Mouse (Mus musculus) induced T-regulatory cell, adult 2 months (primary cell): Measurements from ENCODE around the gene Cyth4.

Experiments
- DNase-seq: peaks from one replicate; pipeline ENCODE4 v3.0.0-alpha.2; 2012; ENCODE audit warnings: low read depth

Cyth4 gene

DNA sequence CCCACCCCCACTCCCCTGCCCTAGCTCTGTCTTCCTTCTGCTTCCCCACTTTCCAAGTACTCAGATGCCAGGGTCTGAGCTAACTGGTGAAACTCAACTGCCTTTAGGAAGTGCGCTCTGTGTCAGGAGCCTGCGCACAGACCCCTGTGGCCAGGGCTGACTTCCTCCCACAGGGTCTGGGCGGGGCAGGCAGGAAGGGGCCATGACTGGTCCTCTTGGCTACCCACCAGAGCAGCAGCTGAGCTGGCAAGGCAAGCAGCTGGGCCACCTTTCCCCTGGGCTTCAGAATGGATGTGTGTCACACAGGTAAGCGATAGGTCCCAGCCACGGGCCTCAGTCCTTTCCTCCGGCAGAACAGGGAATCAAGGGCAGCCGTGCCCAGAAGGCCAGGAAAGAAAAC, at the start of gene Cyth4:
Cyth4 (plus strand) TSS at position 134 of the 400 bp plus-strand sequence.
- peak; percentile 88 for DNase-seq

DNA sequence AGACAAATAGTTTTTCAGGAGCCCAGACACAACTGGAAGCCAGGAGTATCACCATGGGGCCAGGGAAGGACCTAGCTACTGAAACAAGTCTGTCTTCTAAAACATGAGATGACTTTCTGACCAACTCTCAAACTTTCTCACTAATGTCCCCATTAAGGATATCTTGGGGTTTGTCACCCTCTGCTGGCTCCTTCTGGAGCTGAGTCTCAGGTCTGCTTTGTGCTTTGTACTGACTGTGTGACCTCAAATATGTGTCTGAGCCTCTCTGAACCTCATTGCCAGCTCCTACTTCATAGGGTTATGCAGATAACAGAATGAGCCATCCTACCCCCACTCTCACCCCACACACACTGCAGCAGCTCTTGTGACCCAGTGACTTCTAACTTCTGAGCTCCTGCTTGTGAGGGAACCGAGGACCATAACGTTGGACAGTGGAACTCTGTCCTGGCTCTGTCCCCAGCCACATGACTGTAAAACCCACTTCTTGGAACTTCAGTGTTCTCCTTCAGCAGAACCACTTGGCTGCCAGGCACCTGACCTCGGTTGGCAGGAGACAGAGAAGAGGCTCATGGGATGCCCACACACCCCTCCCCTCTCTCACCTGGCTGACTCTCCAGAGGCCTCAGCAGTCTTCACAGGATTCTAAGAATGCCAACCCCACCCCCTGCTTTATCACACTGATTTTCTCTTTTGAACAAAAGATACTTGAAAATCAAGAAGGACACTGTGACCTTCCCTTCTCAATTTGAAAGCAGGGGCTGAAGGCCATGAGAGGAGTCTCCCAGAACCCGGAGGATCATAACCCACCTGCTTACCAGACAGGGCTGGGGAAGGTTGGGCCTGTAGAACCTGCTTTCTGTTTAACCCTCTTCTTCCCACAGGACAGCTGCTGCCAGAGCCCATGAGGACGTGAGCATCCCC, 49.2 kb upstream of the Cyth4 start:
- DNase-seq = peak; percentile 88

DNA sequence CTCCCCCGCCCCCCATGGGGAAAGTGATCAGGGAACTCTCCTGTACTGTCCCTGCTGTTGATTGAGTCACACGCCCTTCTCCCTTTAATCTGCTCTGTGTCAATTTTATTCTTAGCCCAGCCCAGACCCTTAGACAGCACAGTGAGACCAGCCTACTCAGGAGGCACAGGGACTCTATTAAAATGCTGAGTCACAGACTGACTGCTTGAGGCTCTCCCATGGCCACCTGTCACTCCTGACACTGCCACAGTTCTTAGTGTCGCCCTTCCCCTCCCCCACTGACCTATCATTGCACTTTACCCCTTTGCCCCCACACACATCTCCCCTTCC, 48.5 kb upstream of the Cyth4 start:
- DNase-seq = no peak

DNA sequence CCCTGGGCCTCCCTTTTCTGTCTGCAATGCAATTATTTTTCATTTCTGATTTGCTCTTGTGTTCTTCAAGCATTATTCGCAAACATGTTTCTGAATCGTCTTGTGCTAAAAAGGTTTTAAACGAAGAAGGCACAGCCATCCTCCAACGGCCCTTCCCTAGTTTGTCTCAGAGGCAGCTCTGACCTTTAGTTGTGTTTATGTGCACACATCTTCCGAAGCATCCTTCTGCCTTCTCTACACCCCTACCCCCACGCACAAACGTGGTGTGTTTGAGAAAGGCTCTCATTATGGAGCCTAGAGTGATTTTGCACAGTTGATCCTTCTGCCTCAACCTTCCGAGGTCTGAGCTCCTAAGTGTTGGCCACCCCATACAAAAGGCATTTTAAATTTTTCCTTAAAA, 48.1 kb upstream of the Cyth4 start:
- no peak for DNase-seq

DNA sequence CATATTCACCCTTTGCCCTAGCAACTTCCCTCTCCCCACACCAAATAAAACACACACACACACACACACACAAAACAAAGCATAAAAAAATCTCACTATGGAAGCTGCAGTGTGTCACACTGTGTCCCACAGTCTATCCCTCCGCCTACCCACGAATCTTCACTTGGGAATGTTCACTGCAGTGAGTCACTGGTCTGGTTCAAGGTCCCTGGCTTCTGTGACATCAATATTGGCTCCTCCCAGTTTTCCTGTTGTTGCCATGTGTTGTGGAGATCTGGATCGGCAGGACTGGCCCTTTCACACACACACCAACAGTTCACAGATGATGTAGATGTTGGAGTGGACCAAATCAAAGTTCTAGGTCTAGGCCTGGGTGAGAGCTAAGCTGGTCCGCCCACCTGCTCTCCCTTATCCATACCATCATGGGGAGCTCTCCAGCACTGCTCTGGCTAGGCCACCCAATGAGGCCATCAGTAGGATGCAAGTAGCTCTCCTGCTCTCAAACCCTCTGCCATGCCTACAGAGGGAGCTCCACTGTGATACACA, 47.6 kb upstream of the Cyth4 start:
- no peak for DNase-seq

DNA sequence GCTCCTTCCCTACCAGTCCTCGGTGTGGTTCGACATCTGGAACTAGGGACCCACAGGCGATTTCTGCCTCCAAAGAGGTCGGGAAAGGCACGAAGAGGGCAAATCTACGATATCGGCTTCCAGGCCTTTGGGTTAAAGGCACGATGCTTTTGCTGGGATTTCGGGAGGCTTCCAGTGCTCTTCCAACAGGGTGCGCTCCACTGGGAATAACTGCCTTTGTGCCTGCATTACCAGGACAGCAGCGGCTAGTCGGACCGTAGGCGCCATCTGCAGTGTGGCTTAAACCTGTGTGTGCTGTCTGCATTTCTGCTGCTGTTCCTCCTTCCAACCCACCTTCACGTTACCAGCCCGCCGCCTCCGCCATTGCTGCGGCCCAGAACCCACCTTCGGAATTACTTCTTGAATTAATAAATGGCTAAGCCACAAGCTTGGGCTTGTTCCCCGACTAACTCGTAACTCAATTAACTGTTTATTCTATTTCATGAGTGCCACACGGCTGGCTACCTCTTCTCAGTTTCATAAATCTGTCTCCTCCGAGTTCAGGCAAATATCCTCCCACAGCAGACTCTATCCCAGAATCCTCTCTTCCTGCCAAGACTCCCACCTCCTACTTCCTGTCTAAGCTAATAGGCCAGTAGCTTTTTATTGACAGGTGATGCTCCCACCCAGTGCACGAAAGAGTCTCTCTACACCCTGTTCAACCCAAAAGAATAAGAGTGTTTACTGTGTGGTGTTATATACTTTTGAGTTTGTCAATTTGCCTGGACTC, 42.1 kb upstream of the Cyth4 start:
- DNase-seq = no peak

DNA sequence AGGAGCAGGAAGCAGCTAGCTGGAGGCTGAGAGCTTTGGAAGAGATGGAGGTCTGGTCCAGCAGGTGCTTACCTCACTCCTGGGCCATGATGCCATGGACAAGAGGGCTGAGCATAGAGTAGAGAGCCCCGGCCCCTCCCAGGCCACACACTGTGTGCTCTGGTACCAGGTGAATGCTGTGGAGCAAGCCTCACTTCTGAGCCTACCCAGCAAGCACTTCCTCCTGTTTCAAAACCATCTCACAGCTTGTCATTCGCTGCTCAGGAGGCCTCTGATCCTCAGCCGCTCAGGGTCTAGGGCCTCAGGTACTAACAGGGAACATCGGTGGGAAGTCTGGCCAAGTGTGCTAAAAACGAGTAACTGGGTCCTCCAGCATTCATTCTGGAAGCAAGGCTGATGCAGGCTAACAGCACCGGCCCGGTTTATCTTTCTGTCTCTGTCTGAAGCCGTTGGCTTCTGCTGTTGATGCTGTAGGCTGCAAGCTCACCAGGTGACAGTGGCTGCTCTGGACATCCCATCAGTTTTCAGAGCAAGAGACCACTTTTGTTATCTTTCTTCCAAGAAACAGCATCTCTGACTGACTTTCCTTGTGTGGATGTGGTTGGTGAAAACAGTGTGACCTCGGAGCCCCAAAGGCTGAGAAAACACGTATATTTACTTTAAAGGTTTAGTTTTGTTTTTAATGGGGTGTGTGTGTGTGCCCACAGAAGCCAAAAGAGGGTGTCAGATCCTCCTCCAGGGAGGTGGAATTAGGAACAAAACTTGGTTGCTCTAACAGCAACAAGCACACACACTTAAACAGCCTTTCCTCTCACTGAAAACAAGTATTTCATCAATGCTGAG, 38.9 kb upstream of the Cyth4 start:
- peak; percentile 75 for DNase-seq

DNA sequence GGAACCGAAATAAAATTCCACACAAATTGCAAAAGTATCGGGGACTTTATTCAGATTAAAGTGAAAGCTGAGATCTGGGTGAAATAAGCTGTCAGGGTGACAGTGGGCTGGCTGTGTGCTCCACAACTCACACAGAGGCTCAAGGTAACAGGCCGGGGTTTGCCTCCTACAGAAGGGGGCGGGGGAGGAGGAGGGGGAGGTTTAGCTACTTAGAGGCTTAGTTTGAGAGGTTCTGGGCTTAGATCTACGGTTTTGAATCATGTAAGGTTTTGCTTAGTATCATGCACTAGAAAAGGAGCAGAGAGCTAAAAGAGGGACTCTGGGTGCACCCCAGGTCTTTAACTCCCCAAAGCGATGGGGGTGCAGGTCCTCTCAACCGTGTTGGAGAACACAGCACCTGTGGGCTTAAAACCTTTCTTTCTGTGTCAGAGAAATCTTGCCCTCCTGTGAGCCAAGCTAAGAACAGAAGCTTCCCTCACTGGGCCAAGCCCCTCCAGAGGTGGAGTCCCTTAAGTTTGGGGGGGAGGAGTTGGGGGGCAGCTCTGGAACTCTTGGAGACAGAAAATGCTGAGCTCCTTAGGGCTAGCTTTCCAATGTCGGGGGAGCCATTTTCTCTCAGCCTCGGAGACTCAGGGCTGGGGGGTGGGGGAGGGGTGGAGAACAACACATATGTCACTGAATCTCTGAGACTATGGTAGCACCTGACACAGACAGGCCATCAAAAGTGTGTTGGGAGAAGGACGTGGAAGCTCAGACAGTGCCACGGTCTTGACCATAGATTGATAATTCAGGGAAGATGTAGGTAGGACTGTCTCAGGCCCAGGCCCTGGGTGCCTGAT, 37.5 kb upstream of the Cyth4 start:
- peak; percentile 82 for DNase-seq

DNA sequence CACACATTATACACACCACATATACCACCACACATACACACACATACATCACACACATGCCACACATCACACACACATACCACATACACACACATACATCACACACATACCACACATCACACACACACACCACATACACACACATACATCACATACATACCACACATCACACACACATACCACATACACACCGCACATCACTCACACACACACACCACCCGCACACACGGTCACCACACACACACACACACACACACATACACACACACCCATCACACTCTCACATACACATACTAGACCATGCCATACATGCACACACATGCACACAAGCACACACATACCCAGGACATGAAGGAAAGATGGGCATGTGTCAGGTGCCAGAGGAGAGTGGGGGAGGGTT, 33.5 kb upstream of the Cyth4 start:
- no peak for DNase-seq

DNA sequence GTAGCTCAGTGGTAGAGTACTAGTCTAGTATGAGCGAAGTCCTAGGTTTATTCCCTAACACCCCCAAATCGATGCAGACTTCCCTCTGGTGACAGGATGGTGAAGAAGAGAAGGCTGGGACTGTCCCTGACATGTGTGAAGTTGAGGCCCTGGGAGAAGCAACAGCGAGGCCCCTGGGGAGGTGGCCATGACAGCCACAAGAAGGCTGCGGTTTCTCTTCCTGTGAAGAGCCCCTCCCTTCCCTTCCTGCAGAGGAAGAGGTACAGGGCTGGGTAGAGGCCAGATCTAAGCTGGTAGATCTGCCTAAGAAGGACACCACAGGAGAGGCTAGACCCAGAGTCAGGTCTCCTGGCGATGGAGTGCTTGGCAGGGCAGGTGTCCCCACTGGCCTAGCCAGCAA, 32.9 kb upstream of the Cyth4 start:
- peak; percentile 90 for DNase-seq

DNA sequence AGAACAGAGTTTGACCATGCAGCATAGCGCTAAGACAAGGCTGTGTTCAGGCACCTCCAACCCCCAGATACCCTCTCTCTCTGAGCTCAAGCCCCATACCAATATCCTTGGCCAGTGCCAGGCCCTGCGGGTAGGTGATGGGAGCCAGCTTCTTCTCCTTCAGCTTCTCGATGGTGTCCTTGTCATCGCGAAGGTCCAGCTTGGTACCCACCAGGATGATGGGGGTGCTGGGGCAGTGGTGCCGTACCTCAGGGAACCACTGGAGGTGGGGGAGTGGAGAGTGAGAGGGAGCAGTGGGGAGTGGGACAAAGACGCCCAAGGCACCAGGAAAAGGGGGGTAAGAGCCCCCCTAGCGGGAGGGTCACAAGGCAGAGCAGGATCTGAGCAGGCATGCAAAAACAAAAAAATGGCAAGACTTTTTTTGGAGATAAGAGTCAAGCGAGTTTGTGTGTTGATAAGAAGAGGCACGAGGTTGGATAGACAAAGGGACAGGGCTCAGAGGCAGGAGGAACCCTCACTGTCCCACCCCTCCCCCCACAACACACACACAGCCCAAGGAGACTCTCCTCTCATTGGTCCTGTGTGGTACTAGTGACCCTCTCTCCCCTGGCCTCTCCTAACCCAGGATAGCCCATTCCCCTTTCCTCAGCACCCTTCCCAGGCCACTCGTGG, 31.9 kb upstream of the Cyth4 start:
- DNase-seq = no peak

DNA sequence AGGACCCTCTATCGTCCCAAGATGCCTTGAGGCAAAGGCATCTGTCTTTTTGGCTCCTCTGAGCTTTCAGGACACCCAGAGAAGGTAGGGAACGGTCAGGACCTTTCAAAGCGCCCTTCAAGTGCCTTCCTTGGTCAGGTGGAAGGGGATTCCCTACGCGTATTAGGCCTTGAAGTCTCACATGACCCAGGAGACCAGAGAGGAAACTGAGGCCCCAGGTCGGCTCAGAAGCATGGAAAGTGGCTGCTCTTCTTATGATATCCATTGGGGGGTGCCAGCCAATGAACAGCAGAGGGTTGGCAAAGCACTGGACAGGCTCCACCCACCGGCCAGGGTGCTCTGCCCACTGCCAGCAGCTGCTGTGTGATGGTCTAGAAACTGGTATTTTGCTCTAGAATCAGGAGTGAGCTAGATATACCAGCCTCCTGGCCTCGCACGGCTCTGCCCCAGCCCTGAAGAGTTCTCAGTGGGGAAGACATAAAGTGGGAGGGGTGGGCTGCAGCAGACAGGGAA, 29.2 kb upstream of the Cyth4 start:
- DNase-seq = peak; percentile 68

DNA sequence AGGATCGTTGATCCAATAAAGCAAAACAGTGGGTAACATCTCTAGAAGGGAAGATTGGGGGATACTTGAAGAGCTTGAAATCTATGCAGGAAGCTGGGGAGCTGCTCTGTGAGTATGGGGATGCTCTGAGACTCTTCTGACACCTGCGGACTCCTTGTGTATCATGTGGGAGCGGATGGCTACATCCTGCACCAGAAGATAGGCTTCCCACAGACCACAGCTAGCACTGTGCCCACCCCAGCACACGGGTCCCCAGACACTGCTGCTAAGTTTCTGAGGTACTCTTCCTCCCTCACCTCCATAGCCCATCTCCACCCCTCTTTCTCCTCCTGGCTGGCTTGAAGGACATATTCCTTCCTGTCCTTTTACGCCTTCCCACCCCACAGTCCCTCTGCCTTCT, 26.7 kb upstream of the Cyth4 start:
- DNase-seq = no peak

DNA sequence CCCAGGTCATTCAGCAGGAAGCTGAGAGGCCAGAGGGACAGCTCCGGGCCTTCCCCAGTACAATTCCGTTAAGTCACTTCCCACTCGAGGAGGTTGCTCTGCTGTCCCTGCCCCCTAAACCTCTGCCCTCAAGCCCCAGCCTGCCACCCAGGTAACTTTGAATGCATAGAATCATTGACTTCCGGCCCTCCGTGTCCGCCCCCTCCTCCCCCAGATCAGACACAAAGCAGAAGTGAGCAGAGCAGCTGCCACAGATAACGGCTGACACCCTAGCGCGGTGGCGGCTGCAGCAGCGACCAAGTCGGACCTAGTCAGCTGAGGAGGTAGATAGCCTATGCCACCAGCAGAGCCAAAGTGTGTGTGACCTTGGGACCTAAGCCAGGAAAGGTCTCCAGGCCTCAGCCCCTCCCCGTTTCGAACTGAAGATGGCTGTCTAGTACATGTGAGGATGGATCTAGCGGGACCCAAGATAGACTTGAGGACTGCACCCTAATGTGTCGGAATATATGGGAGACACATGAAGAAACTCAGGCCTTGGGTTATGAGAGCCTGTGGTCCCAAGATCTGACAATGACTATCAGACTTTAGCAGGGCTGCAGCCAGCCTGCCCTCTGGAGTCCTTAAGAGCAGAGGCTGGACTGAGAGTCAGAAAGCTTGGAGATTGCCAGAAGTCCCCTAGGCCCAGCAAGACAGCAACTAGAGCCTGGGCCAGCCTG, 25.1 kb upstream of the Cyth4 start:
- DNase-seq = peak; percentile 88

DNA sequence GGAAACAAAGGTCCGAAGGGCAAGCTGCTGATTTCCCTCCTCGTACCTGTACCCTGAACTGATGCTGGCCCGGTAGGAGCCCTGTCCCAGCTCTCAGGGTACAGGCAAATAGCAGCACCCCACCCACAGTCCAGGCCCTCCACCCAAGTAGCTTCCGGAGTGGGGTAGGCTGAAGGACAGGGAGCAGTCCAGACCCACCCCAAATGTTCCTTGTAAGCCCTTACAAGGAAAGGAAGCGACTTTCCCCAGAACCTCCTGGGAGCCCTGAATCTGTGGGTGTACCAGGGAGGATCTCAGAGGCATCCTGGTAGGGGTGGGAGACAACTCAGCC, 24.6 kb upstream of the Cyth4 start:
- DNase-seq = no peak

DNA sequence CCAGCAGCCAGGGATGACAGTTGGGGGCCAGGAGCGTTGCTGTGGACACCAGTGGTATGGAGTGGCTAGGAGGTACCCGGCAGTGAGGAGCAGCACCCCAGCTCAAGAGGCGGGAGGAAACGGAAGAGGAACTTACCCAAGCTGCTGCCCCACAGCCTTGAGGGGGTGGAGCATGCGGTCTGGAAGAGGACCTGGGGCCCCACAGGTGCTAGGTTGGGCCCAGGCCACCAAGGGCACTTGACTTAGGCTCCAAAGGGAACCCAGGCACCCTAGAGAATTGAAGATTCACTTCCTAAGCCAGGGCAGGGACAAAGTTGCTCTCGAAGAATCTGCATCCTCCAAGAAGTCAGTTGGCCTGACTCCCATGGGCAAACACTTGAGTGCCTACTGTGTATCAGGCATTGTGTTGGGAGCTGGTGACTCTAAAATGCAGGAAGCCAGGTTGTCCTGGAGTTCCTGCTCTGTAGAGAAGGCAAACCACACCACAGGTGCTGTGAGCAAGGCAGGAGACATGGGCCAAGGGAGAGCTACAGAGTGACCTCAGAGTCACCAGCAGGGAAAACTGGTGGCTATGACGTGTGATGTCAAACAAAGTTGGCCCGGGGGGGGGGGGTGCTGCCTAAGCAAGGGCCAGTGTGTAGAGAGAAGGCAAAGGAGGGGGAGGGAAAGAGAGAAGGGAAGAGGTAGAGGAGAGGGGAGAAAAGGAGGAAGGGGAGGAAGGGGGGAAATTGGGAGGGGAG, 24.0 kb upstream of the Cyth4 start, which contains the start of gene Rac2:
Rac2 (minus strand) TSS at position 126 of the 740 bp plus-strand sequence.
- DNase-seq = peak; percentile 88

DNA sequence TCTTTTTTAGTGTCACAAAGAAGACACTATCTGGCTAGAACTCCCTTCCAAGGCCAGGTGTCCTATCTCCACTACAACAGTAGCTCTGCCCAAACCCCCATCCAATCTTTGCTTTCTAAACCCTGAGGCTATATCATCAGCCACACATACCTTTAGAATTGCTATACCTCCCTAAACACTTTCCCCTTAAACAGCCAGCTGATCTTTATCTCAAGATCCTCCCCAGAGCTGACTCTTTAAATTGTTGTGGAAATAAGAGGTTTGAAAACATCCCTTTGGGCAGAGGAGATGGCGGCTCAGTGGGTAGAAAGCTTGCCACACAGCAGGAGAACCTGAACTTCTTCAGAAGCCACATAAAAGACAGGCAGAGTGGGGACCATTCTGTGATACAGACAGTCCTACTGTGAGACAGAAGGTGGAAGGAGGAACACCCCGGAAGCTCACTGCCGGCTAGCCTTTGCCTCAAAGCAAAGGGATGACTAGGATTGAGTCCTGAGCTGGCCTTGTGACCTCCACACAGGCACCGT, 20.5 kb upstream of the Cyth4 start:
- peak; percentile 78 for DNase-seq

DNA sequence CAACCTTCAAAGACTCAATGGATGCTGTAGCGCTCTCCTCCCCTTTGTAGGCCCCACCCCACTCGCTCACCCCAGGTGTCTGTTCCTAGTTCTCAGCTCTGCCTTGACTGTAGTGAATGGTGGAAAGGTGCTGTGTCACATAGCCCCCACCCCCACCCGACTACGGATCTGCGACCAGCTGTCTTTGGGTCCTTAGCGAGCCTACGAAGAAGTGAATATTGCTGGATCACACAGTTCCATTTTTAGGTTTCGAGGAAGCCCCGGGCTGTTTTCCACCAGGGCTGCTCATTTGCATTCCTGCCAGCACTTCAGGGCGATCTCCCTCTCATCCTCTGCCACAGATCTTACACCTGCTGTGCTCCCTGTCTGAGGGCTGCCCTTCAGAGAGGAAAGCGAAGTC, 13.5 kb upstream of the Cyth4 start:
- DNase-seq = no peak

DNA sequence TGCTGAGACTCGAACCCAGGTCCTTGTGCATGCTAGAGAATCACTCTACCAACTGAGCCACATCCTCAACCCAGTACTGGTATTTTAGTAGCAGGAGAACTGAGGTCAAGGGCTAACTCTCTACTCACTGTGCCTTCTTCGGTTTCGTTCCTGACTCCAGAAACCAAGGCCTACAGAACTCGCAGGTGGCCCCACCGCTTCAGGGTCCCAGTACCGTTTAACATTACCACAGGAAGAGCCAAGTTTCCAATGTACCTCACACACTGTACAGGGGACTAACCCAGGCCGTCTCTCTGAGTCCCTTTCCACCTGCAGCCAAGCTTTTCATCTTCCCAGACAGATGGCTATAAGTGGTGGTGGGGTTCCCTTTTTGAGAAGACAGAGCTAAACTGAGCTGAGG, 11.4 kb upstream of the Cyth4 start:
- DNase-seq = no peak
